Mouse (Mus musculus): ENCODE measurements at regions not wholly inside any gene's neighbourhood (a gene's known extent, or its start where the extent isn't known, plus 50 kb on each side); places are given as distances from the start of the nearest gene placed in this dataset.
A peak's percentile ranks its signal among the peaks of the same experiment; 100 is the strongest.

DNA sequence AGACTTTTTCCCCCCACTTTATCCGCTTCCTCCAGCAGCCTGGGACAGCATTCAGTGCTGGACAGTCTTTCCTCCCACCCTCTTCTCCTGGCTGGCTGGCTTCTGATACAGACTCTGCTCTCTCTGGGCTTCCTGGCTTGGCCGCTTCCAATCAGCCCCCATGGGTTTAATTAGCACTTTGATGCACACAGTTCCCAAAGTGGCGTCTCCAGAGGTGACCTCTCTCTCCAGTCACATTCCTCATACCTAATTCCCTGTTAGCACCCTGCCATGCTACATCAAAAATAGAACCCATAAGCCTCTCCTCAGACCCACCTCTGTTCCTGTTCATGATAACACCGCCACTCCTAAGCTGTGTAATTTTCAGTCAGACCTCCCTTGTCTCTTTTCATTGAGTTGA lies 101.9 kb upstream of the Arid2 start:
- no peak for TF ChIP-seq CTCF (IDR thresholded peaks at IDR 0.05; ENCODE audit: borderline replicate concordance, extremely low read depth, insufficient read depth, insufficient read length)
- no peak for DNase-seq (ENCODE audit: low read depth)

- no peak for DNase-seq (ENCODE audit: low read depth)
- TF ChIP-seq CTCF (IDR thresholded peaks at IDR 0.05; ENCODE audit: borderline replicate concordance, extremely low read depth, insufficient read depth, insufficient read length) (no peak), POLR2A (IDR thresholded peaks at IDR 0.05; ENCODE audit: borderline replicate concordance, extremely low read depth, insufficient read depth, insufficient read length, poor library complexity, severe bottlenecking) (no peak)
Observed at GRCm38 (mm10) chr15:96185901-96186300, 101.4 kb upstream of the Arid2 start.

- TF ChIP-seq CTCF (IDR thresholded peaks at IDR 0.05; ENCODE audit: borderline replicate concordance, extremely low read depth, insufficient read depth, insufficient read length) (no peak), POLR2A (IDR thresholded peaks at IDR 0.05; ENCODE audit: borderline replicate concordance, extremely low read depth, insufficient read depth, insufficient read length, poor library complexity, severe bottlenecking) (no peak)
- no peak for DNase-seq (ENCODE audit: low read depth)
Observed at GRCm38 (mm10) chr15:96189551-96189950, 97.8 kb upstream of the Arid2 start.

DNA sequence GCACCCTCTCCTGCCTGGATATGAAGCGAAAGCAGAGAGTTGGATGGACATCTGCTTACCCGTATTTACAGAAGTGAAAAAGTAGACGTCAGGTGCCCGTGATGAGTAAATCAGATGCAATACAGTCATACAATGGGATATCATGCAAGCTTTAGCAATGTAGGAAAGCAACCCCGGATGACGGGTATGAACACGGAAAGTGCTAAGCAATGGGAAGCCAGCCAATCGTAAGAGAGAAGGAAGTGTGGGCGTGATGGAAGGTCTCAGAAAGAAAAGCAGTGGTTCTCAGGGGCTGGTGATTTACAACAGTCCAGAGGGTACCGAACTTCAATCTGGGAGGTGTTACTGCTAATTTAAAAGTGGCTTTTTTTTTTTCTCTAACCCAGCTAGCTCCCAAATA lies 89.9 kb upstream of the Arid2 start:
- DNase-seq (ENCODE audit: low read depth) = no peak
- TF ChIP-seq POLR2A (IDR thresholded peaks at IDR 0.05; ENCODE audit: borderline replicate concordance, extremely low read depth, insufficient read depth, insufficient read length, poor library complexity, severe bottlenecking) (no peak), CTCF (IDR thresholded peaks at IDR 0.05; ENCODE audit: borderline replicate concordance, extremely low read depth, insufficient read depth, insufficient read length) (no peak)

GRCm38 (mm10) chr15:96197932-96198331 lies 89.4 kb upstream of the Arid2 start:
- peak; percentile 8 for DNase-seq (ENCODE audit: low read depth)
- no peak for TF ChIP-seq CTCF (IDR thresholded peaks at IDR 0.05; ENCODE audit: borderline replicate concordance, extremely low read depth, insufficient read depth, insufficient read length)

DNA sequence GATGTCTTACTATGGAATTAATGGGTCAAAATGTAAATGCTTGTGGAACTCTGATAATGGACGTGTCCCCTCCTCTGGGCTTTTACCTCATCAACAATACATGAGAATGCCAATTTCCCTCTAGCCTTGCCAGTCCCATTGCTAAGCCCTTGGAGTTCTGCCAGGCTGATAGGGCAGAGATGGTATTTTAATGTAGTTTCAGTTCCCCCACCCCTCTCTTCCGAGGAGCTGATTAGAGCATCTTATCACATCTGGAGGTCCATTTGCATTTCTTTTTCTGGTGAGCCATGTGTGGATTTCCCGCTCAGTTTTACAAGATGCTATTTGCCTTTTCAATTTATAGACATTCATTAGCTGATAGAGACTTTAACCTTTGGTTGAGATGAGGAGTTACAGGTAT lies 86.0 kb upstream of the Arid2 start:
- peak; percentile 70 for DNase-seq (ENCODE audit: low read depth)
- TF ChIP-seq POLR2A (IDR thresholded peaks at IDR 0.05; ENCODE audit: borderline replicate concordance, extremely low read depth, insufficient read depth, insufficient read length, poor library complexity, severe bottlenecking) (no peak), CTCF (IDR thresholded peaks at IDR 0.05; ENCODE audit: borderline replicate concordance, extremely low read depth, insufficient read depth, insufficient read length) (no peak)

DNA sequence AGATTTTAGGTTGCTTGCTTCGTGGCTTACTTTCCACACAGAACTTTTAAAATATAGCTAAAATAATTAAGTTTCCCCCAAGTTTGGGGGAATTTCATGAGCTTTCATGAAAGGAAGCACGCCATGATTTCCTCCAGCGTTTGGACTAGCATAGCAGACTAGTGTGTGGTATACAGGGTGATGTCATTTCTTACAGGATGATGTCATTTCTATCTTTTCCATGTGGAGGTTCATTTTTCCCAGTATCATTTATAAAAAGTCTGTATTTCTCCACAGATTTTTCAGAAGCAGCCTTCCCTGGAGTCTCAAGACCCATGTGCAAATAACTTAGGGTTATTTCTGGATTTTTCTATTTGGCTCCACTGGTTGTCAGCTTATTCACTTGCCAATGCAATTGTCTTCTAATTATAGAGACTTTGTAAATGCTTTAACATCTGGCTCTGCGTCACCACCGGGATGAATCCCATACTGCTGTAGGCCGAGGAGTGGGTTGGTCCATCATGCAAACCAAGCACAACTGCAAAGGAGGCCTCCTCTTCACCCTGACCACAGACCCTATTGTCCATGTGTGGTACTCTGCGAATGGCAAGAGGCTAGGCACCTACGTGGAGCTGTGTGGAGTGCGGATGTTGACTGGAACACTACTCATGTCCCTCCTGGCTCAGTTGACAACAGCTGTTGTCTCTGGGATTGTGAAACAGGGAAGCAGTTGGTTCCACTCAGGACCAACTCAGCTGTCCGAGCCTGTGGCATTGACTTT lies 85.4 kb upstream of the Arid2 start:
- DNase-seq (ENCODE audit: low read depth) = no peak
- no peak for TF ChIP-seq CTCF (IDR thresholded peaks at IDR 0.05; ENCODE audit: borderline replicate concordance, extremely low read depth, insufficient read depth, insufficient read length)
- TF ChIP-seq POLR2A (IDR thresholded peaks at IDR 0.05; ENCODE audit: borderline replicate concordance, extremely low read depth, insufficient read depth, insufficient read length, poor library complexity, severe bottlenecking) = no peak

- DNase-seq (ENCODE audit: low read depth) = no peak
- TF ChIP-seq POLR2A (IDR thresholded peaks at IDR 0.05; ENCODE audit: borderline replicate concordance, extremely low read depth, insufficient read depth, insufficient read length, poor library complexity, severe bottlenecking) (no peak), CTCF (IDR thresholded peaks at IDR 0.05; ENCODE audit: borderline replicate concordance, extremely low read depth, insufficient read depth, insufficient read length) (no peak)
Observed at GRCm38 (mm10) chr15:96204187-96204586, 83.1 kb upstream of the Arid2 start.

DNA sequence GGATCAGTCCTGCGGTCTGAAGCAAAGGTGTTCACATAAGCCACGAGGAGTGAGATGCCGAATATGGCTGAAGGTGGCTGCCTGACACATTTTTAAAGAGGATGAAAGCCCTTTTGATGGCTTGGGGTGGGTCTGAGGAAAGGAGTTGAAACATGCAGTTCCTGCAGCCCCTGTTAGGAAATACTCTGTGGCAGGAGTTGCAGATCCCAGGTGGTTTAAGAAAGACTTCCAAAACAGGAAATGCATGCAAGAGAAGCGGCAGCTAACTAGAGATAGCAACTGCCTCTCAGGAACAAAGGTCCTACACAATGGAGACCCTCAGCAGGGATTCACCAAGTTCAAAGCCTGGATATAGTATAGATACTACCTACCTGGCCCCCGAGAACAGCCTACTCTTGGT lies 82.7 kb upstream of the Arid2 start:
- no peak for DNase-seq (ENCODE audit: low read depth)
- TF ChIP-seq POLR2A (IDR thresholded peaks at IDR 0.05; ENCODE audit: borderline replicate concordance, extremely low read depth, insufficient read depth, insufficient read length, poor library complexity, severe bottlenecking) (no peak), CTCF (IDR thresholded peaks at IDR 0.05; ENCODE audit: borderline replicate concordance, extremely low read depth, insufficient read depth, insufficient read length) (no peak)

DNA sequence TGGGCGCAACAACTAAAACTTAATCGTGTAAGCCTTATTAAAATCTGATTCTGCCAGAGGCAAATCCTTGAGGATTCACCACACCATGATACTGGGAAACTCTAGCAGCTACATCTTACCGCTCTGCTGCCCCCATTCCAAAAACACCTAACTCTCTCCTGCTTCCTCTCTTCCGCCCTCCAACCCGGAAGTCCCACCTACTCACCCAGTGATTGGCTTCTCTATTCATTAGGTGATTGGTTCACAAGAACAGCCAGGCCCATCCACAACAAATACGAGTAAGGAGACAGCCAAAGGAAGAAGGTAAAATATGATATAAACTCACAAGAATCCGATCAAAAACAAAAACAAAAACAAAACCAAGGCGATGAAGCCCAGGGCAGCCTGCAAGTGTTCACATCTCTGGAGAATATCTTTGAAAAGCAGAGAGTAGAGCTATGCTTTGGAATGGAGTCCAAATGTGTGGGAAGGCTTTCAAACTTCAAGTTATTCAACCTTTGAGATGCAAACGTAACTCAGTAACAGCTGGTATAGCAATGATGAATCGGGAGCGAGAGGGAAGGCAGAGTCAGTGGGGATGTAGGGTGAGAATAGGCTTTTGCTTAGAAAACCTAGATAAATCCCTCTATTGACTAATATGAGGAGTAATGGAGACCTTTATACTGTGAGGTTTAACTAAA lies 76.5 kb upstream of the Arid2 start:
- no peak for DNase-seq (ENCODE audit: low read depth)
- TF ChIP-seq CTCF (IDR thresholded peaks at IDR 0.05; ENCODE audit: borderline replicate concordance, extremely low read depth, insufficient read depth, insufficient read length) (no peak), POLR2A (IDR thresholded peaks at IDR 0.05; ENCODE audit: borderline replicate concordance, extremely low read depth, insufficient read depth, insufficient read length, poor library complexity, severe bottlenecking) (no peak)

- TF ChIP-seq CTCF (IDR thresholded peaks at IDR 0.05; ENCODE audit: borderline replicate concordance, extremely low read depth, insufficient read depth, insufficient read length) (no peak), POLR2A (IDR thresholded peaks at IDR 0.05; ENCODE audit: borderline replicate concordance, extremely low read depth, insufficient read depth, insufficient read length, poor library complexity, severe bottlenecking) (no peak)
- peak; percentile 17 for DNase-seq (ENCODE audit: low read depth)
Observed at GRCm38 (mm10) chr15:96213541-96214312, 73.6 kb upstream of the Arid2 start.
